Mouse (Mus musculus): ENCODE measurements around the gene Ptpn23. TPM values are rescaled to one million over a fixed set of nuclear protein-coding genes. Genes with fewer than 3 reads are reported as not detected.
A peak's percentile ranks its signal among the peaks of the same experiment; 100 is the strongest.
"Not testable (repeated sequence)": the region's sequence is repeated elsewhere in the genome, so short reads cannot be mapped to it uniquely, and the experiment has no call there.

The Ptpn23 gene
- total RNA-seq (2017), result 3.7 TPM in 2 replicates

DNA sequence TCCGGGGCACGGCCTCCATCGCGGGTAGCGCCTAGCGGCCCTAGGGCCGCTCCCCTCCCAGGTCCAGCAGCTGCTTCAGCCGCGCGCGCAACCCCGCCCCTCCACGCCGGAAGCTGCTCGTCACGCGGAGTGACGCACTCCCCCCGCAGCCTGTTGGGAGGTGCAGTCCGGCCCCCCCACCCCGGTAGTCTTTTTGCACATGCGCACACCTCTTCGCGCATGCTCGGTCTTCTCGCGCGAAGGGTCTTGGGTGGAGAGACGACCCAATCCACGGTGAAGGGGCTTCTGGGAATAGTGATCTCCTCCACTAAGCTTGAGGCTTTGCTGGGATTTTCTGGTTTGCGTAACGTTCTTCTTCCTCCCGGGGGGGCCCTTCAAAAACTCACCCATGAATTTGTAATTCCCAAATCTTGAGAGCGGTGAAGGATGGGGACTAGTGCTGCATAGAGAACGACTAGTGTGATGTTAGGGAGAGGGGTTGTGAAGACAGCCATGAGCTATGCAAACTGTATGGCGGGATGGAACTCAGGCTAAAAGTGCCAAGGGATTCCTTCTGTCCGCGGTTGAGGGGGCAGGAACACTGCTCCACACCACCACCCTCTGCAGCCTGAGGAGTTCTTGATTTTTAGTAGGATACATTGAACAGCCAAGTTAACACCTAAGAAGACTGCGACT is at the start of gene Ptpn23:
TSS of gene Ptpn23 (minus strand) at position 115 of the 675 bp plus-strand sequence.
- ATAC-seq (replicated peaks; ENCODE audit: low read depth, poor library complexity, severe bottlenecking), result peak; percentile 89

DNA sequence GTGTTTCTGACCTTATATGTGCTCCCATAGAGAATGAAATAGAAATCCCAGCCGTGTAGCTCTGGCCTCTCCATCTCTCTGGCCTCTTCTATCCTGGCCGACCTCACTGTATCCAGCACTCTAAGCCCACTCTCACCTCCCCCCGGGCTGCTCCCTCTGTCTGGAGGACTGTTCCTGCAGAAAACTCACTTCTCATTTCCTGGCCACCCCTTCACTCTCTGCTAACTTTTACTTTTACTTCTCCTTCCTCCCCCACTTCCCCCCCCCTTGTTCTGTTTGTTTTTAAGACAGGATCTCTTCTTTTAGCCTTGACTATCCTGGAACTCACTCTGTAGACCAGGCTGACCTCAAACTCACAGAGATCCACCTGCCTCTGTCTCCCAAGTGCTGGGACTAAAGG is 44.5 kb upstream of the Ptpn23 start:
- ATAC-seq (replicated peaks; ENCODE audit: low read depth, poor library complexity, severe bottlenecking), result peak; percentile 57

DNA sequence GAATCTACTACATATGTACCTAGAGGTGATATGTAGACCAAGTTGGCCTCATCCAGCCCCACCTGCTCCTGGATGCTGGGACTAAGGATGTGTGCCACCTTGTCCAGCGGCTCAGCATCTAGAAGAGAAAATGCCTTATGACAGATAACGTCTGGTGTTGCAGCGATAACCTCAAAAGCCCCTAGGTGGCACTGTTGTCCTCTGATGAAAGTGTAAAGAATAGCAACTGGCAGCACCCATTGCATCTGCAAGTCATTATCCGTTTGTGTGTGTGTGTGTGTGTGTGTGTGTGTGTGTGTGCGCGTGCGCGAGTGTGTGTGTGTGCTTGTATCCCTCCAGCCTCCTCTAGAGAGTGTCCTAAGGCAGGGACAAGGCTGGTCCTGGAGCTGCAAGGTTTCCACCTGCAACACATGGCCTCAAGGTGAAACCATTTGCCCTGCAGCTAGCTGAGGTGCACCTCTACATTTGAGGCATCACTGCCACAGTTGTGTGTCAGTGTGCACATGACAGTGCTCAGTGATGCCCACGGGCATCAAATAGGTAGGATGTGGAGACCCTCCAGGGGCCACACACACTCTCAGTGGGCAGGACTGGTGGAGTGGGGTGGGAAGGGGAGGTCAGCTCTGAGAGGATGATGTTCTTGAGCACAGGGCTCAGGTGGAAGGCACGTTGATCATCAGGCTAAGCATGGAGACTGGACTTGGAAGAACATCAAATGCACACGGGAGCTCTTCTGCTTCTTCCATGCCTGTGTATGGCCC is 41.0 kb upstream of the Ptpn23 start:
- peak; percentile 95 for ATAC-seq (replicated peaks; ENCODE audit: low read depth, poor library complexity, severe bottlenecking)

DNA sequence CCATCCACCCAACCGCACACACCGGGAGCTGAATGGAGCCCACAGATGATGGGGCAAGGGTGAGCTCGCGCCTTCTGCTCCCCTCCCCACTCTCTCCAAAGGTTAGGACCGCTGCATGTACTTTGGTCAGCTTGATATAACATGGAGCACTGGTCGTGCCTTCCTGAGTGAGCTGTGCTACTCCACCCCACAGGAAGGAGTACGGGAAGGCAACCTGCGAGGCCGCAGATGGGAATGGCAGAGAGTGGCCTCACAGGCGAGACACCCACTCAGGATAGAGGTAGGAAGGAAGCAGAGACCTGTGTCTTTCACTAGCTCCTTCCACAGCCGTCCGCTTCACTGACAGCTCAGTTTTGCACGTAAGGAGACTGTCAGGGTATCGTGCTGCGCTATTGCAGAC is 40.3 kb upstream of the Ptpn23 start:
- ATAC-seq (replicated peaks; ENCODE audit: low read depth, poor library complexity, severe bottlenecking), result no peak

DNA sequence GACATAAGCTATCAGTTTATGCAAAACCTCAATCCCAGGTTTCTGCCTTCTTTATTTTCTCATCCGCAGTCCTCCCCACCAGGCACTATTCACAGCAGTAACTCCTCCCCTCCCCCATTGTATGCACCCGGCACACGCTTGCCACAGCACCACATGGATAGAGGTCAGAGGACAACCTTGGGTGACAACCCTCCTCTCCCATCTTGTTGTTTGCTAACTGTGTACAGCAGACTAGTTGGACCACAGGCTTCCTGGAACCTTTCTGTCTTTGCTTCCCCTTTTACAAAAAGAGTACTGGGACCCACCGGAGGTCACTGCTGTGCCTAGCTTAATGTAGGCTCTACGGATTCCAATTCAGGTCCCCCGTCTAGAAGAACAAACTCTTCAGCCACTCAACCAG is 32.5 kb upstream of the Ptpn23 start:
- ATAC-seq (replicated peaks; ENCODE audit: low read depth, poor library complexity, severe bottlenecking), result peak; percentile 84

DNA sequence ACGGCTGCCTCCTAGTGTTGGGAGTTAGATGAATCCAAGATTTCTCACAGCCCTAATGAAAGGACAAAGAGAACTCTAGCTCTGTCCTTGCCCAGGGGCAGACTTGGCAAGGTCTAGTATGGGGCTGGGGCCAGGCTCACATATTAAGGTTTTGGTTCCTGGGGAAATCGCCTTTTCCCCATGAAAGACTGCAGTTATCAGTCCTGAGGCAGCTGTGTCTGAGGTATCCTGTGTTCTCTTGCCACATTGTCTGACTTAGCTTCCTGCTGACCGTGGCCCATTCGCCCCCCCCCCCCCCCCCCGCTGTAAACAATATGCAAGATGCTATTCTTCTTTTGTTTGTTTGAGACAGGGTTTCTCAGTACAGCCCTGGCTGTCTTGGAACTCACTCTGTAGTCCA is 32.0 kb upstream of the Ptpn23 start:
- peak; percentile 74 for ATAC-seq (replicated peaks; ENCODE audit: low read depth, poor library complexity, severe bottlenecking)

DNA sequence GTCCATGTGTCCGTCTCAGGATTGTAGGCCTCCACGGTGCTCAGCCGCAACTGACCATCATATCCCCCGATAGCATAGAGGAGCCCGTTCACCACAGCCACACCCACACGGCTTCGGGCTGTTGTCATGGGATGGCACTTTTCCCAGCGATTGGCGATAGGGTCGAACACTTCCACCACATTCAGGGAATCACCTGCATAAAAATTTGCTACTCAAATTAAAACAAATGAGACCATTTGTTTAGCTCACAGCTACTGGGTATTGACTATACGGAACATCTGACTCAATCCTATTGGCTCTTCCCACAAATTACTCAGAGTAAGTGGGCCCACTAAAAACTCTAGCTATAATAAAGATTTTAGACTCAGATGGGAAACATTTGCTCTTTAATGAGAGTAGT is 28.0 kb upstream of the Ptpn23 start:
- no peak for ATAC-seq (replicated peaks; ENCODE audit: low read depth, poor library complexity, severe bottlenecking)

DNA sequence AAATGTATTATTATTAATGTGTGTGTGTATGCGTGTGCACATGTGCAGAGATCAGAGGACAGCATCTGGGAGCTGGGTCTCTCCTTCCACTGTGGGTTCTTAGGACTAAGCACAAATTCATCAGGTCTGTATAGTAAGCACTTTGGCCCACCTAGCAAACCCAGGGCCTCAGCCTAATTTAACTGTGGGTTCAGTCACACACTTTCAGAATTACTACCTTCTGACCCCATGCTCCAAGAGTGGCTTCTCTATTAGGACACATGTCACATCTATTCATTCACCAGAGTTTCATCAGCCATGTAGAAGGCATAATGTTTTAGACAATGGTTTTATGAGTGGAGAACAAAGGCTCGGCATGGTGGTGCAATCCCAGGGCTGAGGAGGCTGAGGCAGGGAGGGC is 25.0 kb upstream of the Ptpn23 start:
- no peak for ATAC-seq (replicated peaks; ENCODE audit: low read depth, poor library complexity, severe bottlenecking)

DNA sequence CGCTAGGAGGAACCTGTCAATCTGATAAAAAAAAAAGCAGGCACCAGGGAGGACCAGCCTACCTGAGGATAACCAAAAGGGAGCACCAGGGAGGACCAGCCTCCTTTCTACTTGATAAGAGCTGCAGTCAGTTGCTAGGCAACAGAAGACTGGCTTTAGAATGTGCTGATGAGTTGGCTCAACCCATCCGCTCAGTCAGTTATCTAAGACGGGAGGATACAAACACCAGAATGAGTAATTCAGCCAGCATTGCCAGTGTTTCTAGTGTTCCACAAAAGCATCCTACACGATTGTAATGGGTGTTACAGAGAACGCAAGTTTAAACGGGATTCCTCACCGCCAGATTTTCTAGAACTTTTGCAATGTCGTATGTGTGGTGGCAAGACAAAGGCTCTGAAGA is 23.2 kb upstream of the Ptpn23 start:
- ATAC-seq (replicated peaks; ENCODE audit: low read depth, poor library complexity, severe bottlenecking), result no peak

DNA sequence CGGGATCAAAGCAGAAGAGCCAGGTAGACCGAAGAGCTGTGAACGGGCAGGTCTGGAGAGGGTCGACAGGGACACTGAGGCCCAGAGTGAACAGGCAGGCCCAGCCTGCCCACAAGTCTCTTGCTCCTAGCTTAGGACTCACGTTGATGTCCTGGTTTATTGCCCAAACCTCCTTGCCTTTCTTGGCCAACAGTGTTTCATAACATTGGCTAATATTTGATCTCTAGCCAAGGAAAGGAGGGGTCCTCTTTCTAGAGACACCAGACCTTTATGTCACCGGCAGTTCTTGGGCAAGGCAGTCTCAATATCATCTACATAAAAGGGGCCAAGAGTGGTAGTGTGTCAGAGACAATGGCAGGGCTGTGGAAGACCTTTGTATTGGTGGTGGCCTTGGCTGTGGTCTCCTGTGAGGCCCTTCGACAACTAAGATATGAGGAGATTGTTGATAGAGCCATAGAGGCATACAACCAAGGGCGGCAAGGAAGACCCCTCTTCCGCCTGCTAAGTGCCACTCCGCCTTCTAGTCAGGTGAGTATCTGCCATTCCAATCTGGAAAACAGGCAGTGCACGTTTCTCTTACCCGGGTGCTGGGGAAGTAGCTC is 11.6 kb upstream of the Ptpn23 start, which contains the start of gene Ngp:
TSS of gene Ngp (plus strand) at position 237 of the 602 bp plus-strand sequence.
- no peak for ATAC-seq (replicated peaks; ENCODE audit: low read depth, poor library complexity, severe bottlenecking)

DNA sequence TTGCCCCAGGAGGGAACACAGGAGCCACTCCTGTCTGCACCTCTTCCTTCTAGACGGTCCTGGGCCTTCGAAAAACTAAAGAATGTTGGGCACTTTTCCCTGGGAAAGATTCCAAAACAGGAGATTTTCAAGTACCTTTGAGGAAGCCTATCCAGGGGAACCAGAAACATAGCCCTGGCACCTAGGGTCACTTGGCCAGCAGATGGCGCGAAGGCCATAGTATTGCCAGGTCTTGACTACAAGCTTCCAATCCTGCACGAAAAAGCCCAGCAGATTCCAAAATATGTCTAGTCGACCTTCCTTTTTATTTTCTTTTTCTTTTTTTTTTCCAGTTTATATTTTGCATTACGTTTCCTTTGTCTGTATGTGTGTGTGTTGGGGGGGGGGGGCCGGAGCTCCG is 5.8 kb upstream of the Ptpn23 start:
- ATAC-seq (replicated peaks; ENCODE audit: low read depth, poor library complexity, severe bottlenecking), result peak; percentile 43; the same call in 1 of the 2 replicates

DNA sequence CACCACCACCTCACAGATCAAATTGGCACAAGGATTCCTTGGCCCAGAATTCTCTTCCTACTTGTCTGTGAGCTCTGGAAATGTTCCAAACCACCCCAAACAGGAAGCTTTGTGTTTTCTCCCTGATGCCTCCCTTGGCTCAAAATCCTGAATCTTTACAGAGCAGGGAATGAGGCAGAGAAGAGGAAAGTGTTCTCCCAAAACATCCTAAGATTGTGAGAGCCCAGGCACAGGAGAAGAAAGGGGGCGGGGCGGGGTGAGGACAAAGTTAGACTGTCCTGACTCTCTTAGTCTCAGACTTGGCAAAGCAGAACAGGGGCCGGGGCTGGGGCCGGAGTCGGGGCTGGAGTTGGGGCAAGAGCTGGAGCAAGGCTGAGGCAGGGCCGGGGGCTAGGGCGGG is 4.9 kb upstream of the Ptpn23 start:
- no peak for ATAC-seq (replicated peaks; ENCODE audit: low read depth, poor library complexity, severe bottlenecking)

DNA sequence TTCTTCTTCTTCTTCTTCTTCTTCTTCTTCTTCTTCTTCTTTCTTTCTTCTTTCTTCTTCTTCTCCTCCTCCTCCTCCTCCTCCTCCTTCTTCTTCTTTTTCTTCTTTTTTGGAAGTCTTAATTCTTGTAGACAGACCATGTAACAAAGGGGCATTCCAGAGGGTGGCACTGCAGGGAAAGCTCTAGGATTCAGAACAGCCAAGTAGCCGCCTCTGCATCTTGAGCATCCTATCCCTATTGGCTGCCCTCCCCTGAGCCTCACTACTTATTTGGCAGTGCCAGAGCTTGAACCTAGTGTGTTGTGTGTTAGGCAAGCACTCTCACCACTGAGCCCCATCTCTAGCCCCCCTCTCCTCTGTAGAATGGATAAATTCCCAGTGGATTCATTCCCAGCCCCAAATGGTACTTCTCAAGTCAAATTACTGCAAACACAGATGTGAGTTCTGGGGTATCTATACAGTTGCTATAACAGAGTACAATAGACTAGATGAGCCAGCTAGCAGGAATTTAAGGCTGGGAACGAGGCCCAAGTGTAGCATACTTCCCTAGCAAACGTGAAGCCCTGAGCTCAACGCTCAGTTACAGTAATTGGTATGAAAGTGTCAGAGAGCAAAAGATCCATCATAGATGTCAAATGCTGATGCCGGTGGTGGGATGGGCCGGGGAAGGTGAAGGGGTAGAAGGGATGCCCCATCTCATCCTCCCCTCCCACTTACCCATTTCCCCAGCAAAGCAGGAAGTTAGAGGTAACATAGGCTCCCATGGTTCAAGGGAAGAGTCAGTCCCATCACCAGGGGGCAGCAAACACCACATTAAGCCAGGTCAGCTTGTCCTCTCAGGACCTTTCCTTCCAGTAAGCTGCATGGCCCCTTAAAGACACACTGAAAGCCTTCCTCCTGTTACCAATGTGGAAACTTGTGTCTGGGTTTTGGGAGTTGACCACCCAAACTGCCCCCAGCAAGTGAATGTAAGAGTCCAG is 3.2 kb upstream of the Ptpn23 start:
- peak; percentile 72 for ATAC-seq (replicated peaks; ENCODE audit: low read depth, poor library complexity, severe bottlenecking)

DNA sequence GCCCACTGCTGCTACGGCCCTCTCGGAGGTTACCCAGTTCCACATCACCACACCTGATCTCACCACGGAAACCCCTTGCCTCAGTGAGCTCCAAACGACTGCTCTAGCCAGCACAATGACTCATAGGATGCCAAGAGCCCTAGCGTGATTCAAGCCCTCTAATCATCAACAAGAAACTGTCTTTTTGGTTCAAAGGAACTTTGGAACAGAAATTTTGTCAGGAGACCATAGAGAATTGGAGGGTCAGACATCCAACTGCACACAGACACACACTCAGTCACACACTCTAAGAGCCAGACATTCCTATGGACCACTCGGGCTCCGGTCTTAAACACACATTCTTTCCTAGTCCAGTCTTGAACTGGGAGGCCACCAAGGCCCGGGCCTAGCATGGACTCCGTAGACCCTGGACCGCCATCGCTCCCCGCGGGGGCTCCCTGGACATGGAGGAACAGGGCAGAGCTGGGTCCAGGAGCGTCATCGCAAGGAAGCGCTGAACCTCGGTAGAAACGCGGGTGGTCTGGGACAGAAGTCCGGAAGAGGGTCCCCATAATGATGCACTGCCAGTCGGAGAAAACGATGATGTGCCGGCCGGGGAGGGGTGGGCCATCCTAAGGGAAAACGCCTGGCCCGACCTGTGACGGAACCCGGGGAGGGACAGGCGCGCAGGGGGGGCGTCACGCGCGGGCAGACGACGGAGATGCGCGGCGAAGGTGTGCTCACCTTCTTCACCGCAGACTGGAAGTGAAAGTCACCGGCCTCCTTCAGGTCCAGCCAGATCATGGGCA is 508 bp downstream of the Ptpn23 start:
- peak; percentile 16 for ATAC-seq (replicated peaks; ENCODE audit: low read depth, poor library complexity, severe bottlenecking)

DNA sequence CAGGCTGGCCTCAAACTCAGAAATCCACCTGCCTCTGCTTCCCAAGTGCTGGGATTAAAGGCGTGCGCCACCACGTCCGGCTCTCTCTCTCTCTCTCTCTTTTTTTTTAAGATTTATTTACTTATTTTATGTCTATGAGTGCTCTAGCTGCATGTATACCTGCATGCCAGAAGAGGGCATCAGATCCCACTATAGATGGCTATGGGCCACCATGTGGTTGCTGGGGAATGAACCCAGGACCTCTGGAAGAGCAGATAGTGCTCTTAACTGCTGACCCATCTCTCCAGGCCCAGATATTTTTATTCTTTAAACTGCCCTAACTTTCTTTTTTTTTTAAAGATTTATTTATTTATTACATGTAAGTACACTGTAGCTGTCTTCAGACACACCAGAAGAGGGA is 4.8 kb downstream of the Ptpn23 start:
- not testable (repeated sequence) for ATAC-seq (replicated peaks; ENCODE audit: low read depth, poor library complexity, severe bottlenecking)

DNA sequence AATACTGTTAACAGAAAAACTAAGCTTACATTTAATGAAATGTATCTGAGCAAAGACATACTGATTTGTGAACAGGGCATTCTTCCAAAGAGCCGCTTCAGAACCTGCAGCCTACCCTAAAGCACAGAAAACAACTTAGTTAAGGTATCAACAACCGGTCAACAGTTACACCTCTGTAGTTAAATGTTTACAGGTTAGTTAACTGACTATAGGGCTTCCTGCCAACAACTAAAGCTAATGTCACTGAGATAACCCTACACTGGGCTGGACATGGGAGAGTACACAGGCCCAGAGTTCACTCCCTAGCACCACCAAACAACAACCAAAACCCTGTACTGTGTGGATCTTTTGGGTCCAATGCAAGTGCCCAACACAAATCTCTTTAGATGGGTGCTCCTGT is 5.3 kb downstream of the Ptpn23 start:
- ATAC-seq (replicated peaks; ENCODE audit: low read depth, poor library complexity, severe bottlenecking), result no peak

DNA sequence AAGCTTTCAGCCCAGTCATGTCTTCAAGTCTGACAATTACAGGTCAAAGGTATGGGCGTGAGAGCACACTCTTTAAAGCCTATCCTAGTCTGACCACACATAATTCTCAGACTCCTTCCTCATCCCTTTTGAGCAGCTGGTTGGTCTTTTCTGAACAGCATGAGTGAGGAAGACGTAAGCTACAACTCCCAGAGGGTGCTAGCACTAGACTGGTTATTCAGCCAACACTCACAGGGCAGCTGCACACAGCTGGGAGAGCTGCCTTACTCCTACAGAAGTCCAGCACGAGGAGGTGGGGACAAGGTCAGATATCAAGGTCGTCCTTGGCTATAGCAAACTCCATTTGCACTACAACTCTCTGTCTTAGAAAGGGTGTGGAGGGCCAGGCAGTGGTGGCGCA is 7.4 kb downstream of the Ptpn23 start:
- no peak for ATAC-seq (replicated peaks; ENCODE audit: low read depth, poor library complexity, severe bottlenecking)

DNA sequence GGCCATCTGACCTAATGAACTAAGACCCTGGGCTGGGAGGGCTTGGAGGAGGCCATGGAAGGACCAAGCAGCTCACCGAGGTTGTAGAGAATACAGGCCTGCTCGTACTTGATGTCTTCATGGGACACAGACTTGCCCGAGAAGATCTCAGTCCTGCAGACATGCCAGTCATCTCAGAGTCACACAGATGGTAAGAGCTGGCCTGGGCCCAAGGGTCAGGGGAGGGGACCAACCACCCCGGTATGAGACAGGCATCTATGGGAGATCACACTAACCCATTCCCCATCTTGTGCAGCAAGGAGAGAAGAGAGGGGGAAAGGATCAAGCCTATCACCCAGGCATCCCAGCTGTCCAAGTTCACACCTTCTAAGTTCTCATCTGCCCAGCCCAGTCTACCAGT is 14.7 kb downstream of the Ptpn23 start:
- ATAC-seq (replicated peaks; ENCODE audit: low read depth, poor library complexity, severe bottlenecking), result no peak

DNA sequence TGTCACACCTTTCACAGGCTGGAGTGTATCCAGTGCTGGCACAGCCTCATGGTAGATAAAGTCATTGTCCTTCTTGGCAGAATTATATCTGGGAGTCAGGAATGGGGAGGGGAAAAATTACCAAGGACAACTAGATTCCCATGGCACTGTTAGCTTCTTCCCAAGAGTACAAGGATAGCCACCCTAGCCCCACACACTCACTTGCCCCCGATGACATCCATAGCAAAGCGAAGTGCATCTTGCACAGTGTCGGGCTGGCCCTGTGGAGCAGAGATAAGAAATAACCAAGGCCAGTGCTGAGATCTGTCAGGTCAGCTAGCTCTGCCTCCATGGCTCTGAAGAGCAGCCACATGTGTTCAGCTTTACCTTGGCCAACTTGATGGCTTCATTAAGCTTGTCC is 17.2 kb downstream of the Ptpn23 start:
- no peak for ATAC-seq (replicated peaks; ENCODE audit: low read depth, poor library complexity, severe bottlenecking)

Data from common myeloid progenitor, adult 5-6 weeks (primary cell).